Mouse (Mus musculus): ENCODE results near the gene Gpr137.

The Gpr137 gene

GRCm38 (mm10) chr19:6941372-6942248 is 670 bp downstream of the Gpr137 start, which contains the start of gene Bad:
TSS of gene Bad (plus strand) at chr19:6941861.
- peak; percentile 94 for DNase-seq (ENCODE audit: low read depth, low spot score)

GRCm38 (mm10) chr19:6940396-6941351 is 1.6 kb downstream of the Gpr137 start:
- DNase-seq (ENCODE audit: low read depth, low spot score): no peak

DNA sequence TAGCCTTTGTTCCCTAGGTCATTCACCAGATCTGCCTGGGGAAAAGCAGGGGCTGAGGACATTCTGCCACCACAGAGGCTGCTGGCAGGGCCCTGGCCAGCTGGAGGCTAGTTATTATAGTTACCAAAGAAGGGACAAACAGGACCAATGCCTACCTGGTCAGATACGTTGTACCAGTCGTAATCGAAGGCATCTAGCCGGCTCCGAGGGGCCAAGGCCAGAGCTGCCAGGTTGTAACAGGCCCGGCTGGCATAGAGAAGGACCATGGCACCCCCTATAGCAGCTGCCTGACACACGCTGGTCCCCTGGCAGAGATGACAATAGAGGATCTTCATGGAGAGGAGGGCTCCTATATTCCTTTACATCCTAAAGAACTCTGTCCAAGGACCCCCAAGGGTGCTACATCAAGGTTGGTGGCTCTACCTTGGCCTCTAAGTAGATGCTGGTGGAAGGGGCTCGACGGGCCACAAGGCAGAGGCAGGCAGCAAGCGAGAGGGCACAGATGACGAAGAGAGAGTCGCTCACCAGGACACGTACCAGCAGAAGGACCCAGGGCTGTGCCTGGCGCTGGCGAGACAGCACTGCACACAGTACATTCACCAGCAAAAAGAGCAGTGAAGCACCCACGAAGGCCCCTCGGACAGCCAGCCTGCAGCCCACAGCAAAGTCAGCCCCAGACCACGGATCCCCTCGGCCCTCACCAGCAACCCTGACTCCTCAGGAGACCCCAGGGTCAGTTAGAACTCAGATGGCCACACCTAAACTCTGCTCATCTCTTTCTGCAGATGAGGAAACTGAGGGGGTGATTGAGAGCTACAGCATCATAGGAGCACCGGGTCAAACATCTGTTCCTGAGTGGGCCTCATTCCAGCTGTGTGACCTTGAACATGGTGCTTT is 2.9 kb downstream of the Gpr137 start:
- DNase-seq (ENCODE audit: low read depth, low spot score): no peak

- DNase-seq (ENCODE audit: low read depth, low spot score): no peak
Measured at GRCm38 (mm10) chr19:6937541-6938465, 4.5 kb downstream of the Gpr137 start.

- peak; percentile 43 for DNase-seq (ENCODE audit: low read depth, low spot score)
Measured at GRCm38 (mm10) chr19:6936299-6936698, 6.0 kb downstream of the Gpr137 start.

DNA sequence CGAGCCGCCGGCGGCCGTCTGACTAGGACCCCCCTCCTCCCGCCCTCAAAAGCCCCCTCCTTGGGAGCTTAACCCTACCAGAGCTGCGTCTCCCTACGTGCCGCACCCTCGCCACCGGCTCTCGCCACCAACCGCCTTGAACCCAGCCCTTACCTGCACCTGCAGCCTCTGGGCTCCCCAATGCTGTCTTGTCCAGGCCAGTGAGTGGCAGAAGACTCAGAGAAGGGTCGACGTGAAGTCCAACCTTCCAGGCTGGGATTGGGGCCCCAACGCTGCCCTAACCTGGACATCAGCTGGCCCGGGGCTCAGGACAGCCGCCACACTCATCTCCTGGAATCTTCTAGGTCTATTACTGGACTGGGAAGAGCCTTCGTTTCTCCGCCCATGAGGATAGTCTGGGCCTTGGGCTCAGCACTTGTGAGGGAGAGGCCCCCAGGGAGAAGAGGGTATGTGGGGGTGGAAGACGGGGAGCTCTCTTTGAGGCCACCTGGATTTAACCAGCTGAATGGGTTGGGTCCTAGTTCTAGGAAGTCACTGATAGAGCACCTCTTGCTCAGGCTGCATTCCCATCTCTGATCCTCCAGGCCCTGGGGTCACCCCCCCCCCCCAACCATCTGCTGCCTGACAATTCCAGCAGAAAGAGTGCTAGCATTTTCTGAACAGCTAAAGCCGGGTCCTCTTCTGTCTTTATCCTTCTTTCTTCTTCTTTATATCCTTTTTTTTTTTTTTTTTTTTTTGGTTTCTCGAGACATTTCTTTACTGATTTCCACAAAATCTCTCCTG is 7.9 kb downstream of the Gpr137 start, which contains the start of gene Kcnk4:
Kcnk4 (minus strand) TSS at position 321 of the 783 bp plus-strand sequence.
- no peak for DNase-seq (ENCODE audit: low read depth, low spot score)

- peak; percentile 31 for DNase-seq (ENCODE audit: low read depth, low spot score)
Measured at GRCm38 (mm10) chr19:6933436-6934194, 8.7 kb downstream of the Gpr137 start.

GRCm38 (mm10) chr19:6933102-6933435 is 9.2 kb downstream of the Gpr137 start:
- no peak for DNase-seq (ENCODE audit: low read depth, low spot score)

- DNase-seq (ENCODE audit: low read depth, low spot score): no peak
Measured at GRCm38 (mm10) chr19:6932018-6932417, 10.3 kb downstream of the Gpr137 start.

GRCm38 (mm10) chr19:6931002-6931401 is 11.3 kb downstream of the Gpr137 start:
- no peak for DNase-seq (ENCODE audit: low read depth, low spot score)

DNA sequence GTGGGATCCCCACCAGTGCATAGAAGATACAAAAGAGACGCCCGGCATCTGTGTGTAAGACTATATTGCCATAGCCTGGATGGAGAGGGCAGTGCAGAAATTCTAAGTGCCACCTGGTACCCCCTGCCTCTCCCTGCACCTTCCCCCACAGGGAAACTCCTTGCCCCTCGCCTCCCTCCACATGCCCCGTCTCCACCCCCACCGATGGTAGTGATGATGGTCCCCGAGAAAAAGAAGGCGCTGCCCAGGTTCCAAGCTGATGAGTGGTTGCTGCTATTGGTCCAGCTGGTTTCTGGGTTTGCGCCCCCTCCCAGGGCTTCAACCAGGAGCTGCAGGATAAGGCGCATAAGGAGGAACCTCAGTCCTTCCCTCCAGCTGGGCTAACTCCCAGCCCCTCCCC is 14.2 kb downstream of the Gpr137 start:
- no peak for DNase-seq (ENCODE audit: low read depth, low spot score)

DNA sequence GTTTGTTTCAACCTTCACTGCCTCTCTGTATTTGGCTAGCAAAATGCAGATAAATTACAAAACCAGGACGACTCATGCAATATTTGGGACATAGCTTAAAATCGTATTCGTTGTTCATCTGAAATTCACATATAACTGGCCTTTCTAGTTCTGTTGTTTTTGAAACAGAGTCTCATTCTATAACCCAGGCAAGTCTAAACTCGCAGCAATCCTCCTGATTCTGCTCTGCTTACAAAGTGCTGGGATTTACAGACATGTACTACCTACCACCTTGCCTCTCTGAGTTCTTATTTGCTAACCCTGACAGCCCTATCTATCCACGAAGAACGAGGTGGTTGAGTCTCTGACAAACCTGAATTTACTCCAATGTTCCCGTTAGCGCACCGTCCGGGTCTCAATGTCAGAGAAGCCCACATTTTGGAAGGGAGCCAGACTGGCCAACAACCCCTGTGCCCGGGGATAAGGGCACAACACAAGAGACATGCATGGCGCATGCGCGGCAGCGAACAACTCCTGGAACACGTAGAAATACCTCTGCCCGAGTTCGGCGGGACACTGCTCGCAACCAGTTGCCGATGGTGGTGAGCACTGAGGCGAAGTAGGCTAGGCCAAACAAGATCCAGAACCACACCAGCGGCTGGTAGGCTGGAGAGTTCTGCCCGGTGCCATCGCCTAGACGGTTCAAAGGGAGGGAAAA is 15.6 kb downstream of the Gpr137 start:
- DNase-seq (ENCODE audit: low read depth, low spot score): peak; percentile 43

DNA sequence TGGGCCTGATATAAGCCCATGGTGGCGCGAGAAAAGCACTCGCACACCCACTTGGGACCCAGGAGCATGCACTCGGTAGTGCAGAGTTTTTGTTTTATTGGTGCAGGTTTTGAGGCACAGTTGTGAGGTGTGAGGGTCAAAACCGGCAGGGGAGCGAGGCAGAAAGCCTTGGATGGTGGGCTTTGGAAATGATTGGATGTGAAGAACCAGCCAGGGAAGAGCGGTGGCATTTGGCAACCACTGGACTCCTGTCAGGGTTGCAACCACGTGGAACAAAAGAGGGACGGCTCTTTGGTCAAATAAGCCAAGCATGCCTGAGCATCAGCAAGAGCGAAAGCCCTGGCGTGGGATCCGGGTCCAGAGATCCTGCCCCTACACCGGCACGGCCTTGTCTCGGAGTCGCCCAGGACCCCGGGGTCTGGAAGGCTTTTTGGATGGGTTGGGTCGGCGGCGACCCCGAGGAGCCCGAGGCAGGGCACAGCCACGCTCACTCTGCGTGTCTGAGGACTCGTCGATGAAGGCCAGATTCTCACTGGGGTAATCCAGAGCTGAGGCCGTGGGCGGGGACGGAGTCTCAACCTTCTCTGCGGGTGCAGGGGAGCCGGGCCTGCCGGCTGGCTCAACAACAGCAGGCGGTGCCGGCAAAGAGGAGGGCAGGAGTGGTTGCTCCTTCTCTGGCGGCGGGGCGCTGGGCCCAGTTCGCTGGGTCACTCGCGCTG is 16.5 kb downstream of the Gpr137 start:
- DNase-seq (ENCODE audit: low read depth, low spot score): no peak

DNA sequence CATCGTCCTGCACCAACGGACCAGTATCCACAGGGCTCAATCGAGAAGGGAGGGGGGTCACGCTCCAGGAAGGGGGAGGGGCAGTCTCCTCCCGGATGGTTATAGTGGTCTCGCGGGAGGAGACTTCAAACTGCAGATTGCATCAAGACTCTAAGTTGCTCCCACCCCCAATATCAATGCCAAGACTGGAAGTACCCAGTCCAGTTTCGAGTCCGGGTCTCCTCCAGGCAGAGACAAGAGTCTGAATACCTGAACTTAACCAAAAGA is 17.0 kb downstream of the Gpr137 start, which contains the start of gene Catsperz:
Catsperz (minus strand) TSS at position 74 of the 267 bp plus-strand sequence.
- DNase-seq (ENCODE audit: low read depth, low spot score): no peak

- DNase-seq (ENCODE audit: low read depth, low spot score): peak; percentile 78
Measured at GRCm38 (mm10) chr19:6924461-6925306, 17.6 kb downstream of the Gpr137 start.

DNA sequence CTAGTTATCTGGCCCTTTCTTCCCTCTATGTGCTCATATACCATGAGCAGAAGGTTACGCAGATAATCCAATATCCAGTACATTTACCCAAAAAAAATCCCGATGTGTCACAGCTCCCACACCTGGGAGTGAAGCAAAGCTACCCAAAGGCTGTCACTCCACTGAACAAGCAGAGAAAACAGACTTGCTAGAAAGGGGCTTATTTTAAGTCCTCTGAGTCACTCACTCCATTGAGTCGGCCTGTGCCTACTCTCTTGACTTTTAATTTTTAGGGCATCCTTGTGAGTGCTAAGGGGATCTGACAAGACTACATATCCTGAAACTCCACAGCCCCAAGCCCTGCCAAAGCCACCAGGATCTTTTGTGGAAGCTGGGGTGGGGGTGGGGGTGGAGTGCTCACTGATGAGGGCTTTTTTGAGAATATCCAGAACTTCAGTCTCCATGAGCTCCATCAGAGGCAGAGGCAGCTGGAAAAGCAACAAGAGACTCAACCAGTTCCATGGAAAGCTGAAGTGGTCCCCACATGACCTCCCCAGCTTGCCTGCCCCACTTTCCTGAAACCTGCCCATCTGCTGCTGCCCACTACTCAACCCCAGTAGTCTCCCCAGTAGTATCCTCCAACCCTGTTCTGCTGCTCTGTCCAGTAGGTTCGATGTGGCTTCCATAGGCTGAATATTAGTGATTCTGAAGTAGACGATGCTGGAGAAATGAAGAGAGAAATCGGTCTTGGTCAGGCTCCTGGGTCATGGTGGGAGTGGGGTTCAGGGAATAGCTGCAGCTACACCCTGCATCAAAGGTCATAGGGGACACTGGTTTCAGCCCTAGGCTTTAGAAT is 19.2 kb downstream of the Gpr137 start:
- no peak for DNase-seq (ENCODE audit: low read depth, low spot score)

Measured in CD4-positive helper T cell, adult 2 months (primary cell).